Mouse (Mus musculus): ENCODE measurements at regions not wholly inside any gene's neighbourhood (a gene's known extent, or its start where the extent isn't known, plus 50 kb on each side); places are given as distances from the start of the nearest gene placed in this dataset.

GRCm38 (mm10) chr16:46617544-46618335, 119.4 kb upstream of the Nectin3 start:
- ATAC-seq (ENCODE audit: low read depth): no peak
- Histone ChIP-seq H3K9me3 (replicated peaks; ENCODE audit: control insufficient read depth, low read length) (no peaks in the 10 kb centered on the region), H3K36me3 (ENCODE audit: control insufficient read depth, insufficient read depth) (no peaks in the 10 kb centered on the region), H3K9ac (ENCODE audit: low read depth, low read length) (no peak overlapping the region), H3K4me3 (ENCODE audit: low read depth, low read length) (no peak overlapping the region), H3K27me3 (ENCODE audit: control insufficient read depth, insufficient read depth, low read depth, low read length) (no peaks in the 10 kb centered on the region), H3K4me1 (ENCODE audit: control insufficient read depth, low read depth, low read length) (no peaks in the 10 kb centered on the region), H3K27ac (ENCODE audit: low read length) (no peak overlapping the region), H3K4me2 (ENCODE audit: low read depth, low read length) (no peak overlapping the region)
- 55% methylated on average over 13 of the region's 13 CpGs for WGBS (ENCODE audit: insufficient replicate concordance)

DNA sequence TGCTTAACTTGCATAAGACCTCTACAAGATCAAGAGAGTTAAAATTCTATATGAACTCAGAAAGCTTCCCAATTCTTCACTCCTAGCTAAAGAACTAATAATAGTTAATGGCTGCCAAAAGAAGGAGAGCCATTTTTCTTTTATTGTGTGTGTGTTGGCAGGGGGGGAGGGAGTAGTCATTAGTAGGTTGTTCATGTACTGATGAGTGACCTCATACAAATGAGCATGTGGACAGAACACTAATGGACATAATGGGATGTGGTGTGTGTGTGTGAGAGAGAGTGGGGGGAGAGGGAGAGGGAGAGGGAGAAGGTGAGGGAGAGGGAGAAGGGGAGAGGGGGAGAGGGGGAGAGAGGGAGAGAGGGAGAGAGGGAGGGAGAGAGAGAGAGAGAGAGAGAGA, 118.3 kb upstream of the Nectin3 start:
- no peak for ATAC-seq (ENCODE audit: low read depth)
- Histone ChIP-seq H3K9me3 (replicated peaks; ENCODE audit: control insufficient read depth, low read length) (no peaks in the 10 kb centered on the region), H3K4me1 (ENCODE audit: control insufficient read depth, low read depth, low read length) (no peaks in the 10 kb centered on the region), H3K27me3 (ENCODE audit: control insufficient read depth, insufficient read depth, low read depth, low read length) (no peaks in the 10 kb centered on the region), H3K36me3 (ENCODE audit: control insufficient read depth, insufficient read depth) (no peaks in the 10 kb centered on the region), H3K4me3 (ENCODE audit: low read depth, low read length) (no peak overlapping the region), H3K9ac (ENCODE audit: low read depth, low read length) (no peak overlapping the region), H3K27ac (ENCODE audit: low read length) (no peak overlapping the region), H3K4me2 (ENCODE audit: low read depth, low read length) (no peak overlapping the region)

GRCm38 (mm10) chr16:46613062-46613818, 114.9 kb upstream of the Nectin3 start:
- Histone ChIP-seq H3K4me2 (ENCODE audit: low read depth, low read length) (no peak overlapping the region), H3K4me1 (ENCODE audit: control insufficient read depth, low read depth, low read length) (no peaks in the 10 kb centered on the region), H3K36me3 (ENCODE audit: control insufficient read depth, insufficient read depth) (no peaks in the 10 kb centered on the region), H3K27ac (ENCODE audit: low read length) (no peak overlapping the region), H3K9ac (ENCODE audit: low read depth, low read length) (no peak overlapping the region), H3K27me3 (ENCODE audit: control insufficient read depth, insufficient read depth, low read depth, low read length) (no peaks in the 10 kb centered on the region), H3K9me3 (replicated peaks; ENCODE audit: control insufficient read depth, low read length) (no peaks in the 10 kb centered on the region), H3K4me3 (ENCODE audit: low read depth, low read length) (no peak overlapping the region)
- WGBS (ENCODE audit: insufficient replicate concordance): 47% methylated on average over 5 of the region's 5 CpGs
- no peak for ATAC-seq (ENCODE audit: low read depth)

DNA sequence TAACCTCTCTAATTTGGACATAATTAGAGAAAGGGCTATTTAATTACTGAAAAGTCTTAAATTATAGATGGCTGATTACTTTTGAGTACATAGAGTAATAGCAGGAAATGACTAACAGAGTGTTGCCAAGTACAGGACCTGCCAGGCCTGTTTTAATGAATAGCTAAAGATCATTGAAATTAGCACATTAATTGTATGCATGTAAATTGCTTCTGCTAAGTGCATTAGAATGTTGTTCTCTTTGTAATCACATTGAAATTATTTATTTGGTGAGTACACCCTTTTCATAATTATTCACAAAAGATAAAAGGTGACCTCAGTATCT, 107.5 kb upstream of the Nectin3 start:
- no peak for ATAC-seq (ENCODE audit: low read depth)
- Histone ChIP-seq H3K4me2 (ENCODE audit: low read depth, low read length) (no peak overlapping the region), H3K36me3 (ENCODE audit: control insufficient read depth, insufficient read depth) (no peaks in the 10 kb centered on the region), H3K27ac (ENCODE audit: low read length) (no peak overlapping the region), H3K9me3 (replicated peaks; ENCODE audit: control insufficient read depth, low read length) (no peaks in the 10 kb centered on the region), H3K9ac (ENCODE audit: low read depth, low read length) (no peak overlapping the region), H3K4me1 (ENCODE audit: control insufficient read depth, low read depth, low read length) (no peaks in the 10 kb centered on the region), H3K27me3 (ENCODE audit: control insufficient read depth, insufficient read depth, low read depth, low read length) (no peaks in the 10 kb centered on the region), H3K4me3 (ENCODE audit: low read depth, low read length) (no peak overlapping the region)

DNA sequence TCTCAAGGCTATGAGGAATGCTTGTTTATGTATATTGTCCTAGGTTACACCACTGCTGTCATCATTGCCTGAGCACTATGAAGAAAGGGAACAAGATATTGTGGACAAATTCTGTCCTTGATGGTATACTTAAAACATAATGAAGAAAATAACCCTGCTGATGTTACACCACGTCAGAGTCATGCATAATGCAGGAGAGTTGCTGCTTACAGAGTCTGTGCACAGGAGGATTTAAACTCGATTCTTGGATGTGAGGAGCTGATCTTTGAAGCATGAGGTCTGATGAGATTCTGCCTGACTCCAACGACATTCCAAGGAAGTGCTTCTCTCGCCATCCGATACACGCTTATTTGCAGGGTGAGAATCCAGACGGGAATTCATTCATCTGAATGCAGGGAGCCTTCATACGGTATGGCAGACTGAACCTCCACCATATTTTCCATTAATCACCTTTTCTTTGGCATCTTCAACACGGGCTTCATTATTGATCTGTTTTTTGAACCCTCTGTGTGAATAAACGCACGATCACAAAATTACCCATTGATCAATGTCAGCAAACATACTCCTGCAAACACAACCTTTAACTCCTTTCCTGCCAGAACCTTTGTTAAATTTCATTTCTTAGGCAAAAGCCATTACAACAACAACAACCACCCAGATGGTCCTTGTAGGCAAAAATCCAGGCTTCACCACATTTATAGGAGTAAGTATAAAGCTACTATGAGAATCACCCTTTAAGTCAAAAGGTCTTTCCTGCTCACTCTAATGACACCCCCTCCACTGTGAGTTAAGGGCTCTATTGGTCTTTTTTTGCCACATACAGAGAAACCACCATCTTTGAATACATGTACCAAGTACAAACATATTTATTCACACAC, 106.9 kb upstream of the Nectin3 start:
- Histone ChIP-seq H3K9me3 (replicated peaks; ENCODE audit: control insufficient read depth, low read length) (no peaks in the 10 kb centered on the region), H3K36me3 (ENCODE audit: control insufficient read depth, insufficient read depth) (no peaks in the 10 kb centered on the region), H3K4me1 (ENCODE audit: control insufficient read depth, low read depth, low read length) (no peaks in the 10 kb centered on the region), H3K27me3 (ENCODE audit: control insufficient read depth, insufficient read depth, low read depth, low read length) (no peaks in the 10 kb centered on the region), H3K27ac (ENCODE audit: low read length) (no peak overlapping the region), H3K4me3 (ENCODE audit: low read depth, low read length) (no peak overlapping the region), H3K4me2 (ENCODE audit: low read depth, low read length) (peak overlapping the region; percentile 25), H3K9ac (ENCODE audit: low read depth, low read length) (no peak overlapping the region)
- 41% methylated on average over 11 of the region's 11 CpGs for WGBS (ENCODE audit: insufficient replicate concordance)
- ATAC-seq (ENCODE audit: low read depth): no peak

- Histone ChIP-seq H3K4me1 (ENCODE audit: control insufficient read depth, low read depth, low read length) (no peaks in the 10 kb centered on the region), H3K36me3 (ENCODE audit: control insufficient read depth, insufficient read depth) (no peaks in the 10 kb centered on the region), H3K4me3 (ENCODE audit: low read depth, low read length) (no peak overlapping the region), H3K9ac (ENCODE audit: low read depth, low read length) (no peak overlapping the region), H3K27ac (ENCODE audit: low read length) (no peak overlapping the region), H3K9me3 (replicated peaks; ENCODE audit: control insufficient read depth, low read length) (no peaks in the 10 kb centered on the region), H3K4me2 (ENCODE audit: low read depth, low read length) (no peak overlapping the region), H3K27me3 (ENCODE audit: control insufficient read depth, insufficient read depth, low read depth, low read length) (no peaks in the 10 kb centered on the region)
- no peak for ATAC-seq (ENCODE audit: low read depth)
- WGBS (ENCODE audit: insufficient replicate concordance): 50% methylated on average over 8 of the region's 8 CpGs
Measured at GRCm38 (mm10) chr16:46592618-46593253, 94.4 kb upstream of the Nectin3 start.

GRCm38 (mm10) chr16:46587056-46587455, 88.7 kb upstream of the Nectin3 start:
- WGBS (ENCODE audit: insufficient replicate concordance): 48% methylated on average over 1 of the region's 1 CpGs
- no peak for ATAC-seq (ENCODE audit: low read depth)
- no peaks in the 10 kb centered on the region for H3K9me3 ChIP-seq (replicated peaks; ENCODE audit: control insufficient read depth, low read length)
- H3K9ac ChIP-seq (ENCODE audit: low read depth, low read length): no peak overlapping the region
- no peaks in the 10 kb centered on the region for H3K4me1 ChIP-seq (ENCODE audit: control insufficient read depth, low read depth, low read length)
- no peak overlapping the region for H3K27ac ChIP-seq (ENCODE audit: low read length)
- H3K27me3 ChIP-seq (ENCODE audit: control insufficient read depth, insufficient read depth, low read depth, low read length): no peaks in the 10 kb centered on the region
- H3K4me3 ChIP-seq (ENCODE audit: low read depth, low read length): no peak overlapping the region
- H3K36me3 ChIP-seq (ENCODE audit: control insufficient read depth, insufficient read depth): no peaks in the 10 kb centered on the region
- H3K4me2 ChIP-seq (ENCODE audit: low read depth, low read length): no peak overlapping the region

DNA sequence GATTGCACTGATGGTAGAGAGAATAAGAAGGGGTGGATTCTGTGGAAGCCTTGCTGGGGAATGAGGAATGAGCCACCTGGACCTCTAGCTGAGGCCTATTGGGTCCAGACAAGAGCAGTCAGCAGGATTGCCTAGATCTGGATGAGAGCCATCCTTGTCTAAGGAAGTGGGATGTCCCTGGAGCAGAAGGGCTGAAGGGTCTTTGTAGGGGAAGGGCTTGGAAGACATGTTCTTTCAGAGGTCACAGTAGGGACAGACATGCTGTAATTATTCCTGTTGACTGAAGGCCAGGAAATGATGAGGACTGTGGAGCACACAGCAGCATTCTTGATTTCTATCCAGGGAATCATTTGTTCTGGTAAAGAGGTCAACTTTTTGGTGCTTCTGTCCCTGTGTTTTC, 86.2 kb upstream of the Nectin3 start:
- H3K4me3 ChIP-seq (ENCODE audit: low read depth, low read length): no peak overlapping the region
- H3K27ac ChIP-seq (ENCODE audit: low read length): no peak overlapping the region
- ATAC-seq (ENCODE audit: low read depth): no peak
- no peaks in the 10 kb centered on the region for H3K9me3 ChIP-seq (replicated peaks; ENCODE audit: control insufficient read depth, low read length)
- H3K36me3 ChIP-seq (ENCODE audit: control insufficient read depth, insufficient read depth): no peaks in the 10 kb centered on the region
- H3K4me1 ChIP-seq (ENCODE audit: control insufficient read depth, low read depth, low read length): no peaks in the 10 kb centered on the region
- no peak overlapping the region for H3K4me2 ChIP-seq (ENCODE audit: low read depth, low read length)
- no peaks in the 10 kb centered on the region for H3K27me3 ChIP-seq (ENCODE audit: control insufficient read depth, insufficient read depth, low read depth, low read length)
- H3K9ac ChIP-seq (ENCODE audit: low read depth, low read length): no peak overlapping the region
